Mouse (Mus musculus) forebrain, embryonic 13.5 days (tissue): ENCODE results near the gene Nubp1. TPM values are rescaled to one million over a fixed set of nuclear protein-coding genes. Genes with fewer than 3 reads are reported as not detected.
A peak's percentile ranks its signal among the peaks of the same experiment; 100 is the strongest.

ENCODE experiments used
- ATAC-seq: fragments of 200-750 bp; cut with Nextera tagmentation; 2 replicates; pipeline ENCODE4 v1.8.0; 2017
- H3K27ac ChIP-seq: fragments of 300-500 bp; sonication (generic); 2 replicates; pipeline ENCODE4 v1.5.1; 2015; ENCODE audit warnings: inconsistent platforms, mild to moderate bottlenecking, moderate library complexity
- H3K27me3 ChIP-seq: fragments of 300-500 bp; sonication (generic); 2 replicates; pipeline ENCODE4 v1.6.1; 2015; ENCODE audit warnings: mild to moderate bottlenecking, inconsistent platforms
- H3K36me3 ChIP-seq: fragments of 300-500 bp; sonication (generic); 2 replicates; pipeline ENCODE4 v1.6.1; 2015; ENCODE audit warnings: mild to moderate bottlenecking, inconsistent platforms; ENCODE audit not compliant: poor library complexity, severe bottlenecking
- H3K4me1 ChIP-seq: fragments of 300-500 bp; sonication (generic); 2 replicates; pipeline ENCODE4 v1.6.1; 2015; ENCODE audit warnings: inconsistent platforms
- H3K4me2 ChIP-seq: fragments of 300-500 bp; sonication (generic); 2 replicates; pipeline ENCODE4 v1.6.1; 2015; ENCODE audit warnings: inconsistent platforms, mild to moderate bottlenecking, moderate library complexity
- H3K4me3 ChIP-seq: fragments of 300-500 bp; sonication (generic); 2 replicates; pipeline ENCODE4 v1.5.1; 2015; ENCODE audit warnings: mild to moderate bottlenecking, inconsistent platforms
- H3K9ac ChIP-seq: fragments of 300-500 bp; sonication (generic); 2 replicates; pipeline ENCODE4 v1.6.1; 2015; ENCODE audit warnings: mild to moderate bottlenecking, inconsistent platforms
- H3K9me3 ChIP-seq: fragments of 300-500 bp; sonication (generic); replicated peaks from 2 replicates; pipeline ENCODE4 v1.6.1; 2016; ENCODE audit warnings: inconsistent platforms
- WGBS: fragments of 180-500 bp; shearing (Covaris S2); methylation state at CpG from one replicate; pipeline ENCODE4 v1.1.7; 2015; 5-methylcytosine and 5-hydroxymethylcytosine counted together
- polyA plus RNA-seq: library from polyadenylated mRNA; unstranded; fragments of >200 nt; fragmentation: Nextera tagmentation; extraction: Ambion mirVana; gene quantifications from 2 replicates; pipeline ENCODE4 v1.2.1, GENCODE M21; 2015

The Nubp1 gene
- polyA plus RNA-seq, 1 experiment from 2014 or later: 51.9 TPM

DNA sequence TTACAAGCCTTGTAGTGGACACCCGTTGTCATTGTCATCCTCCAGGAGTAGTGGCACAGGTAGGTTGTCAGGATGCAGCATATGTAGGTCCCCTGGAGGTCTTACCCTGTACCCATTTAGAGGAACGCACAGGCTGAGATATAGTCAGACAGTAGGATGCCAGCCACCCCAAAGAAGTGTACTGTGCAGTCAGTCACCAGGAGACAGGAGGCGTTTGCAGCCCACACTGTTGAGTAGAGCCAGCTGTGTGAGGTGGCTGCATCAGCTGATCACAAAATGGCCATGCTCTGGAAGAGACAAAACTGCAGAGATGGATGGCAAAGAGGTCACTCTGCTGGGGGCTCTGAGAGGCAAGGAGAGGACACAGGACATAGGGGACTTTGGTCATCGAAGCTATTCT lies 20.6 kb downstream of the Nubp1 start:
- Histone ChIP-seq H3K4me1 (no peaks in the 10 kb centered on the region), H3K36me3 (peaks cover 20% of the 10 kb centered on the region), H3K27me3 (no peaks in the 10 kb centered on the region), H3K9me3 (no peaks in the 10 kb centered on the region), H3K4me3 (no peak overlapping the region), H3K4me2 (no peak overlapping the region), H3K9ac (no peak overlapping the region), H3K27ac (no peak overlapping the region)
- WGBS: 92% methylated on average over 4 of the region's 4 CpGs
- no peak for ATAC-seq

DNA sequence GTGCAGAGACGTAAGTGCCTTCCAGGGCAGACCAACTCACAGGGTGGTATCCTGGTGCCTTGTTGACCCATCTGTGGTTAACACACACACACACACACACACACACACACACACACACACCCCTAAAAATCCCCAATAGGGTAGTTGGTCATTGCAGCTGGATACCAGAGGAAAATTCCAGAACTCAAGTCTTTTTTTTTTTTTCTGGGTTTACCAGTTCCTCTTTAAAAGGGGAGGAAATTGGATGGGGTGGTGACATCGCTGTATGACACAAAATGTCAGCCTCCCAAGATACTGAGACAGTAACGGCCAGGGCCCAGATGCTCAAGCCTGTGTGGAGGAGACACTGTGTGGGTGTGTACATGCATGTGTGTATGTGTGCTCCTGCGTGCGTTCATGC lies 21.6 kb downstream of the Nubp1 start:
- H3K4me1 ChIP-seq: no peaks in the 10 kb centered on the region
- no peak overlapping the region for H3K9ac ChIP-seq
- H3K36me3 ChIP-seq: peaks cover 20% of the 10 kb centered on the region
- no peaks in the 10 kb centered on the region for H3K27me3 ChIP-seq
- H3K27ac ChIP-seq: no peak overlapping the region
- ATAC-seq: no peak
- H3K4me3 ChIP-seq: no peak overlapping the region
- no peak overlapping the region for H3K4me2 ChIP-seq
- H3K9me3 ChIP-seq: no peaks in the 10 kb centered on the region
- WGBS: 92% methylated on average over 5 of the region's 5 CpGs

DNA sequence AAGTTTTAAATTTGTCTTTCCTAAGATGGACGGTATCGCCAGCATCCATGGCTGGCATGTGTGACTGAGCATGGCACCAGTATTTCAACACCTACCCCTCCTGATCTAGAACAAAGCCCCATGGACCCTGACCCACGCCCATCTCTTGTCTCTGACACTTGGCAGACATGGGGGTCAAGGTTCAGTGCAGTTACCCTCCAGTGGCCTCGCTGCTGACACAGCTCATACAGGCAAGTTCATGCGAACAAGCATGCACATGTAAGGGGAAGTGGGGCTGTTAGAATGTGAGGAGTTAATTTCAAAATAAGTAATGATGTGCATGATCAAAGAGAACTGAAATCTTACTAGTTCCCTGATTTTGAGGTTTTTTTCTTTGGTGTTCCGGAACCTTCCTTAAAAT lies 24.4 kb downstream of the Nubp1 start:
- H3K27ac ChIP-seq: no peak overlapping the region
- 90% methylated on average over 6 of the region's 6 CpGs for WGBS

DNA sequence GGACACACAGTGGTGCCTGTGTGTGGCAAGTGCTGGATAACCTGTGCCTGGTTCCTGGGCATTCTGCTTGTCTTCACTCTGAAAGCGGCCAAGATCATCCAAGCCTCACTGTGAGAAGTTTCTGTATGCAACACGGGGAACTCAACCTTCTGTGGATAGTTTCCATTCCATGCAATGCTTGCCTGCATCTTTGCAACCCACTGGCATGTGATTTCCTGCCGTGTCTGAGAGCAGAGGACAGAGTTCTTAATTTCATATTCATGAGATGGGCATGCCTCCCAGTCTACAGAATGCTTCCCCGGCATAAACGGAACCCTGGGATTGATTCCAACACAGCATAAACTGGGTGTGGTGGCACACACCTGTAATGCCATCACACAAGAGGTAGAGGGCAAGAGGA lies 26.3 kb downstream of the Nubp1 start:
- no peaks in the 10 kb centered on the region for H3K27me3 ChIP-seq
- H3K9me3 ChIP-seq: no peaks in the 10 kb centered on the region
- H3K4me2 ChIP-seq: no peak overlapping the region
- no peak overlapping the region for H3K9ac ChIP-seq
- no peak overlapping the region for H3K4me3 ChIP-seq
- peaks cover 19% of the 10 kb centered on the region; the same call in 1 of the 2 replicates for H3K36me3 ChIP-seq
- ATAC-seq: no peak
- no peak overlapping the region for H3K27ac ChIP-seq
- H3K4me1 ChIP-seq: no peaks in the 10 kb centered on the region
- WGBS: 85% methylated on average over 5 of the region's 5 CpGs

More for the DNA sequence above, 24.4 kb downstream of the Nubp1 start:
- no peak overlapping the region for H3K9ac ChIP-seq
- H3K4me3 ChIP-seq: no peak overlapping the region
- H3K4me2 ChIP-seq: no peak overlapping the region
- H3K4me1 ChIP-seq: no peaks in the 10 kb centered on the region
- H3K36me3 ChIP-seq: peaks cover 29% of the 10 kb centered on the region
- no peaks in the 10 kb centered on the region for H3K9me3 ChIP-seq
- H3K27me3 ChIP-seq: no peaks in the 10 kb centered on the region
- no peak for ATAC-seq

DNA sequence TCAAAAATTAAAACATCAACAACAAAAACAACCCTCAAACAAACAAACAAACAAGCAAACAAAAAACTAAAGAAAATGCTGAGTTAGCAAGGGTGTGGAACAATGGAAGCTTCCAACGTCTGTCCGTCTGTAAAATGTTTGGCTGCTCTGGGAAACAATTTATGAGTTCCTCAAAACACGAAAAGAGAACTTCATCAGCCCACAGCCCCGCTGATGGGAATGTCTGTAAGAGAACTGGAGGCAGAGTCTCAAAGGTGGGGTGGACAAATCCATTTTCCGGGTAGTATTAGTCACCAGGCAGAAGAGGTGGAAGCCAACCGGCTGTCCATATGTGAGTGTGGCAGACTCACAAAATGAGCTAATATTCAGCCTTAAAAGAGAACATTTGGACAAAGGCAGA lies 29.6 kb downstream of the Nubp1 start:
- Histone ChIP-seq H3K4me1 (peaks cover 18% of the 10 kb centered on the region), H3K4me2 (no peak overlapping the region), H3K27ac (no peak overlapping the region), H3K9me3 (no peaks in the 10 kb centered on the region), H3K4me3 (no peak overlapping the region), H3K27me3 (no peaks in the 10 kb centered on the region), H3K36me3 (peaks cover 27% of the 10 kb centered on the region; the same call in 1 of the 2 replicates), H3K9ac (no peak overlapping the region)
- 92% methylated on average over 6 of the region's 6 CpGs for WGBS
- ATAC-seq: no peak

DNA sequence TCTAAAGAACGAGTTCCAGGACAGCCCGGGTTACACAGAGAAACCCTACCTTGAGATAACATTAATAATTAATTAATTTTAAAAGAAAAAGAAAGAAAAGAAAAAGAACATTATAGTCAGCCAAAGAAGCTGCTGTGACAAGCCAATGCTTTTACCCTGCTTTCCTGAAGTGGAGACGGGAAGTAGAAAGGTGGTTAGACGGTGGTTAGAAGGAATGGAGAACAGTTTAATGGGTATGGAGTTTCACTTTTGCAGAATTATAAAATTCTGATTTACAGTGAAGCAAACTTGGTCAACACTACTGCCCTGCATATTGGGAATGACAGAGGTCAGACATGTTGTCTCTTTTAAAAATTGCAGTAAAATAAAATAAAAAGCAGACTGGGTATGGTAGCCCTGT lies 30.0 kb downstream of the Nubp1 start:
- 94% methylated on average over 4 of the region's 4 CpGs for WGBS
- Histone ChIP-seq H3K9me3 (no peaks in the 10 kb centered on the region), H3K4me3 (no peak overlapping the region)

DNA sequence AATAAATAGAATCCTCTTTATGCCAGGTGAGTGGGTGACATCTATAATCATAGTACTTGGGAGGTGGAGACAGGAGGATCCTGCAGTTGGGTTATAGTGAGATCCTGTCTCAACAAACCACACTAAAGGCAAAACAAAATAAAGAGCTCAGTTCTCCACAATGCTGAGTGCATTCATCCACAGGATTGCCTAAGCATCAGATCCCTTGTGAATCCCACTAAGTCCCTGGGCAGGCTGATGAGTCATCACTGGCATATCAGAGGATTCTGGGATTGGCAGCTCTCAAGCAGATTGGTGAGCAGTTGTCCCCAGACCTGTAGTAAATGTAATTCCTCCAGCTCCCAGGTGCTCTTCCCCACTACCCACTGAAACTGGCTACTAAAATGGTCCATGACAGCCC lies 32.0 kb downstream of the Nubp1 start:
- Histone ChIP-seq H3K4me1 (peaks cover 31% of the 10 kb centered on the region), H3K9me3 (no peaks in the 10 kb centered on the region), H3K4me3 (no peak overlapping the region), H3K27me3 (no peaks in the 10 kb centered on the region), H3K9ac (no peak overlapping the region), H3K27ac (no peak overlapping the region), H3K36me3 (peaks cover 18% of the 10 kb centered on the region; the same call in 1 of the 2 replicates), H3K4me2 (no peak overlapping the region)
- no peak for ATAC-seq

More for the DNA sequence above, 30.0 kb downstream of the Nubp1 start:
- Histone ChIP-seq H3K36me3 (peaks cover 27% of the 10 kb centered on the region; the same call in 1 of the 2 replicates), H3K27me3 (no peaks in the 10 kb centered on the region), H3K27ac (no peak overlapping the region), H3K4me1 (peaks cover 22% of the 10 kb centered on the region), H3K9ac (no peak overlapping the region), H3K4me2 (no peak overlapping the region)
- ATAC-seq: no peak

DNA sequence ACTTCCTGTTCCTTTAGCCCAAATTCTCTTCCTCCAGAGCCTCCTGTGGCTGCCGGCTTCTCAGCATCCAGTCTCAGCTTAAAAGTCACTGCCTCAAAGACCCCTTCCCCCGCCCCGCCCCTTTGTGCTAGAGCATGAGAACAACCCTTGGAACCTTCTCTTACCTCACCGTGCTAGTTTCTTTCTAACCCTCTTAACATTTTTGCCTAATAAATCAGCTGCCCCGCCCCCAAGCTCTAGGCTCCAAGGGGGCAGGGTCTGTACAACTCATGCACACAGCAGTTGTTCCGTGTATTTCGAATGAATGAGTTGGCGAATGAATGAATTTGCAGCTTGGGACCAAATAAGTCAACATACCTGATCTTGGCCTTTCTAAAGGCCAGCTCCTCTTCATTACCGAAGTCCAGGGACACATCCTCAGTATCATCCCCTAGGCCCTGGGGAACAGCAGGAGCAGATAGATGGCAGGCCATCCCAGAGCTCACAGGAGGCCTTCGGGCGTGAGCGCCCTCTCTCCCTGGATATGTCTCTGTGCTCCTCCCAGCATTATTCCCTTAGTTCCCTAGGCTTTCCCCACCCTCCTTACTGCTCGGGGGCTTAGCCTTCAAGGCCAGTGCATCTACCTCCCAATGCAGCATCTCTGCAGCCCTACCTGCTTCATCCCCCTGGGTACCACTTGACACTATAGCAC lies 35.0 kb downstream of the Nubp1 start:
- 14% methylated on average over 13 of the region's 13 CpGs for WGBS
- H3K9me3 ChIP-seq: no peaks in the 10 kb centered on the region
- peak overlapping the region; percentile 69 for H3K4me3 ChIP-seq
- ATAC-seq: peak; percentile 82
- 0 out of 2 replicates have a peak, but pooled peaks cover 8% of the 10 kb centered on the region for H3K36me3 ChIP-seq
- no peaks in the 10 kb centered on the region for H3K27me3 ChIP-seq
- peak overlapping the region; percentile 80 for H3K9ac ChIP-seq
- H3K4me2 ChIP-seq: peak overlapping the region; percentile 84
- peaks cover 31% of the 10 kb centered on the region for H3K4me1 ChIP-seq
- peak overlapping the region; percentile 89 for H3K27ac ChIP-seq

DNA sequence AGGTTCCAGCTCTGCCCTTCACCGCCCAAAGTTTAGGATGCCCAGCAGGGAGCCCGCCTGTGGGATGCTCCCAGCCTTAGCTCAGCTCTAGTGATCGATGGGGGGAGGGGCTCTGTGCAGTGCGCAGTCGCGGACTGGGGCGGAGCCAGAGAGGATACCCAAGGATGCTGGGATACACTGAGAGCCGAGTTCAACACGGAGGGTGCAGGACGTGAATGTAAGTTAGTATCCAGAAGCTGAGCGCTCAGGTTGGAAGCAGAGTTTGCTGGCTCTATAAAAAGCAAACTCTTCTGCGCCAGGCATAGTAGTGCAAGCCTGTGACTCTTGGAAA lies 35.5 kb downstream of the Nubp1 start, which contains the start of gene Tvp23a:
Tvp23a (minus strand) TSS at position 99 of the 331 bp plus-strand sequence.
- H3K9ac ChIP-seq: peak within 1 kb of the TSS; percentile 80
- H3K27ac ChIP-seq: peak within 1 kb of the TSS; percentile 89
- peak within 1 kb of the TSS; percentile 84 for H3K4me2 ChIP-seq
- H3K4me3 ChIP-seq: peak within 1 kb of the TSS; percentile 69
- H3K9me3 ChIP-seq: no peaks in the 10 kb centered on the region
- 0 out of 2 replicates have a peak, but pooled peaks cover 8% of the 10 kb centered on the region for H3K36me3 ChIP-seq
- under 1% methylated on average over 12 of the region's 12 CpGs for WGBS
- H3K27me3 ChIP-seq: no peaks in the 10 kb centered on the region
- ATAC-seq: peak; percentile 100
- H3K4me1 ChIP-seq: peaks cover 31% of the 10 kb centered on the region

DNA sequence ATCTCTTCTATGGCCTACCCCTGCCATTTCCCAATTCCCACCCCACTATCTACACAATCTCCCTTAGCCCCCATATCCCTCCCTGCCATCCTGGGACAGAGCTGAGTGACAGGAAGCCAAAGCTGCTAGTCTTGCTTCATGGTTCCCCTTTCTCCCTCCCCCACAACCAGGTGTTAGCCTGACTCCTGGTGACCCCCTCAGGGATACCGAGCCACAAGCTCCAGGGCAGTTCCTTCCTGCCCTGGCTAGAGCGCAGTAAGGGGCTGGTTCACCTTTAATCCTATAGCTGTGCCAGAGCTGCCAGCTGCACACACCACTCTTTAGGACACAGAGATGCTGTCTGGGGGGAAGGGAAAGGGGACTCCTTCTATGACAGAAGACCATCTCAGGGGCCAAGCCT lies 36.0 kb downstream of the Nubp1 start:
- peak overlapping the region; percentile 80 for H3K9ac ChIP-seq
- no peaks in the 10 kb centered on the region for H3K27me3 ChIP-seq
- H3K27ac ChIP-seq: peak overlapping the region; percentile 35; the same call in 1 of the 2 replicates
- 67% methylated on average over 2 of the region's 2 CpGs for WGBS
- peak overlapping the region; percentile 69 for H3K4me3 ChIP-seq
- peaks cover 31% of the 10 kb centered on the region for H3K4me1 ChIP-seq
- 0 out of 2 replicates have a peak, but pooled peaks cover 8% of the 10 kb centered on the region for H3K36me3 ChIP-seq
- peak overlapping the region; percentile 84 for H3K4me2 ChIP-seq
- no peaks in the 10 kb centered on the region for H3K9me3 ChIP-seq
- ATAC-seq: peak; percentile 14

DNA sequence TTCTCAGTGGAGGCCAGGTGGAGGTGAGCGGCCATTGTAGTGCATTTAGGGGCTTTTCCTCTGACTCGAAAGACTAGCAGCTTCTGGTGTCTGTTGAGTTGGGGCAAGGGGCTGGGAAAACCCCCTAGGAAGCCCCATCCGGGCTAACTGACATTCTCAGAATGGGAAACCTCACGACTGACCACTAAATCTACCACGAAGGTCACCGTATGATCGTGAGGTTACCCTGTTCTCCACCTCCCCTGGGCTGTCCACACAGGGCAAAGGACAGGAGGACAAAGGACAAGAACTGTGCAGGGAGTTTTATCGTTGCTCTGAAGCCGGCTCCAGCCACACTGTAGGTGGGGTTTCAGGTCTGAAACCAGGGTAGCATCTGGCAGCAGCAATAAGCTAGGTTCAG lies 37.2 kb downstream of the Nubp1 start:
- no peak for ATAC-seq
- whole genome bisulfite sequencing: 89% methylated on average over 9 of the region's 9 CpGs
- Histone ChIP-seq H3K4me1 (peaks cover 28% of the 10 kb centered on the region), H3K4me2 (no peak overlapping the region), H3K4me3 (no peak overlapping the region), H3K9me3 (no peaks in the 10 kb centered on the region), H3K9ac (no peak overlapping the region), H3K36me3 (0 out of 2 replicates have a peak, but pooled peaks cover 2% of the 10 kb centered on the region), H3K27ac (no peak overlapping the region), H3K27me3 (no peaks in the 10 kb centered on the region)

DNA sequence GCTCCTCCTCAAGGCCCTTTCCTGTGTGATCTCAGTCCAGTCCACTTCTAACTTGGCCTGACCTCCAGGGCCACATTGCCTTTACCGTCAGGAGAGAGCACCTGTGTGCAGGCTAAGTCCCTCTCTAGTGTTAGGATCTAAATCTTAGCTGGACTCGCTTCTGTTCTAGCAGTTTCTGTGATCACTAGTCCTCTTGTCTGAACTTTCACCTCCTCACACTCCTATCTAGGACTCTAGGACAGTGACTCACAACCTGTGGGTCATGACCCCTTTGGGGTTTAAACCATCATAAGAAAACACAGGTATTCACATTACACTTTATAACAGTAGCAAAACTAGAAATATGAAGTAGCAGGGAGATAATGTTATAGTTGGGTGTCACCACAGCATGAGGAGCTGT lies 40.2 kb downstream of the Nubp1 start:
- Histone ChIP-seq H3K4me3 (no peak overlapping the region), H3K27ac (no peak overlapping the region), H3K36me3 (no peaks in the 10 kb centered on the region), H3K4me2 (no peak overlapping the region), H3K9me3 (no peaks in the 10 kb centered on the region), H3K9ac (no peak overlapping the region), H3K27me3 (no peaks in the 10 kb centered on the region), H3K4me1 (peaks cover 7% of the 10 kb centered on the region)
- WGBS: 83% methylated on average over 2 of the region's 2 CpGs
- ATAC-seq: no peak

DNA sequence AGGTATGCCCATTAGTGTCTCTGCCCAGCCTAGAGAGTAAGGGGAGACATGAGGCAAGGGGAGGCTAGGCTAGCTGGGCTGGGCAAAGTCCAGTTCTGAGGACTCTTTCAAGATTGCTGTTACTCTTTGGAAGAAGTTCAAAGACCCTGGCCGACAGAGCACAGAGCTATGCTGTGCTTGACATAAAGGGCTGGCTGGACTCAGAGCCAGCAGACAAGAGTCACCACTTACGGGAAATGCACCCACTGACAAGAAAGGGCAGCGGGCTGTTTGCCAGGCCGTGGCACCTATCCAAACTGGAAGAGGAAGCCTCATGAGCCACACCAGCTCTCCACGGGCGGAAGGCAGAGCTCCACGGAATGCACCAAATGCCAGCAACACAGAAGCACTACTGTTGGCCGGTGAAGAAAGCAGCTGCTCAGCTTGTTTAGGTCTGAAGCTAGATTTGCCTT lies 40.7 kb downstream of the Nubp1 start:
- H3K9ac ChIP-seq: no peak overlapping the region
- peaks cover 5% of the 10 kb centered on the region for H3K4me1 ChIP-seq
- H3K4me3 ChIP-seq: no peak overlapping the region
- H3K27ac ChIP-seq: no peak overlapping the region
- no peaks in the 10 kb centered on the region for H3K27me3 ChIP-seq
- no peaks in the 10 kb centered on the region for H3K36me3 ChIP-seq
- H3K4me2 ChIP-seq: no peak overlapping the region
- H3K9me3 ChIP-seq: no peaks in the 10 kb centered on the region
- 0 out of 2 replicates have a peak, but pooled peaks have one; percentile 30 for ATAC-seq
- 71% methylated on average over 8 of the region's 8 CpGs for WGBS
